Mouse (Mus musculus) midbrain, postnatal 0 days (tissue): ENCODE data around the gene Gm20441. TPM values are rescaled to one million over a fixed set of nuclear protein-coding genes. Genes with fewer than 3 reads are reported as not detected.
A peak's percentile ranks its signal among the peaks of the same experiment; 100 is the strongest.

ENCODE experiments used
- ATAC-seq: fragments of 200-750 bp; cut with Nextera tagmentation; 2 replicates; pipeline ENCODE4 v1.8.0; 2017; ENCODE audit warnings: moderate number of reproducible peaks, mild to moderate bottlenecking, moderate TSS enrichment, moderate library complexity; ENCODE audit not compliant: low FRiP score
- DNase-seq: peaks from one replicate; pipeline ENCODE4 v3.0.0-alpha.2; 2015; ENCODE audit warnings: low spot score
- H3K27ac ChIP-seq: fragments of 300-500 bp; sonication (generic); 2 replicates; pipeline ENCODE4 v1.5.1; 2014; ENCODE audit warnings: low read depth, mild to moderate bottlenecking, low read length, mixed read lengths
- H3K27me3 ChIP-seq: fragments of 300-500 bp; sonication (generic); 2 replicates; pipeline ENCODE4 v1.6.1; 2014; ENCODE audit warnings: low read length, control low read depth, mixed read lengths; ENCODE audit not compliant: insufficient read depth
- H3K36me3 ChIP-seq: fragments of 300-500 bp; sonication (generic); 2 replicates; pipeline ENCODE4 v1.6.1; 2014; ENCODE audit warnings: low read length, control low read depth, mixed read lengths; ENCODE audit not compliant: insufficient read depth
- H3K4me1 ChIP-seq: fragments of 300-500 bp; sonication (generic); 2 replicates; pipeline ENCODE4 v1.6.1; 2014; ENCODE audit warnings: mild to moderate bottlenecking, control low read depth, antibody characterized with exemption, low read length, mixed read lengths; ENCODE audit not compliant: insufficient read depth
- H3K4me2 ChIP-seq: fragments of 300-500 bp; sonication (generic); 2 replicates; pipeline ENCODE4 v1.6.1; 2014; ENCODE audit warnings: low read depth, mild to moderate bottlenecking, low read length, mixed read lengths; ENCODE audit not compliant: poor library complexity, severe bottlenecking
- H3K4me3 ChIP-seq: fragments of 300-500 bp; sonication (generic); 2 replicates; pipeline ENCODE4 v1.5.1; 2014; ENCODE audit warnings: low read depth, mild to moderate bottlenecking, low read length, moderate library complexity
- H3K9ac ChIP-seq: fragments of 300-500 bp; sonication (generic); replicated peaks from 2 replicates; pipeline ENCODE4 v1.6.1; 2014; ENCODE audit warnings: mild to moderate bottlenecking, low read length, moderate library complexity, mixed read lengths; ENCODE audit not compliant: poor library complexity, severe bottlenecking
- H3K9me3 ChIP-seq: fragments of 300-500 bp; sonication (generic); 2 replicates; pipeline ENCODE4 v1.6.1; 2016; ENCODE audit warnings: low read length, control low read depth
- CTCF ChIP-seq: IDR thresholded peaks from 2 replicates; pipeline ENCODE4 v1.5.1; 2016; ENCODE audit warnings: antibody characterized with exemption, mild to moderate bottlenecking
- WGBS: fragments of 180-500 bp; shearing (Covaris S2); extraction: QIAGEN DNeasy Blood & Tissue Kit; methylation state at CpG from one replicate; pipeline ENCODE4 v1.1.7; 2014; 5-methylcytosine and 5-hydroxymethylcytosine counted together
- polyA plus RNA-seq: library from polyadenylated mRNA; unstranded; fragments of >200 nt; fragmentation: Nextera tagmentation; extraction: Ambion mirVana; gene quantifications from 2 replicates; pipeline ENCODE4 v1.2.1, GENCODE M21; 2015
- total RNA-seq: library from RNA; depleted of rRNA; stranded (reverse); fragments of >200 nt; gene quantifications from 2 replicates; pipeline ENCODE4 v1.2.3, GENCODE M21; 2014

The Gm20441 gene
- total and polyA plus RNA-seq, 2 experiments from 2014 or later, result not detected

DNA sequence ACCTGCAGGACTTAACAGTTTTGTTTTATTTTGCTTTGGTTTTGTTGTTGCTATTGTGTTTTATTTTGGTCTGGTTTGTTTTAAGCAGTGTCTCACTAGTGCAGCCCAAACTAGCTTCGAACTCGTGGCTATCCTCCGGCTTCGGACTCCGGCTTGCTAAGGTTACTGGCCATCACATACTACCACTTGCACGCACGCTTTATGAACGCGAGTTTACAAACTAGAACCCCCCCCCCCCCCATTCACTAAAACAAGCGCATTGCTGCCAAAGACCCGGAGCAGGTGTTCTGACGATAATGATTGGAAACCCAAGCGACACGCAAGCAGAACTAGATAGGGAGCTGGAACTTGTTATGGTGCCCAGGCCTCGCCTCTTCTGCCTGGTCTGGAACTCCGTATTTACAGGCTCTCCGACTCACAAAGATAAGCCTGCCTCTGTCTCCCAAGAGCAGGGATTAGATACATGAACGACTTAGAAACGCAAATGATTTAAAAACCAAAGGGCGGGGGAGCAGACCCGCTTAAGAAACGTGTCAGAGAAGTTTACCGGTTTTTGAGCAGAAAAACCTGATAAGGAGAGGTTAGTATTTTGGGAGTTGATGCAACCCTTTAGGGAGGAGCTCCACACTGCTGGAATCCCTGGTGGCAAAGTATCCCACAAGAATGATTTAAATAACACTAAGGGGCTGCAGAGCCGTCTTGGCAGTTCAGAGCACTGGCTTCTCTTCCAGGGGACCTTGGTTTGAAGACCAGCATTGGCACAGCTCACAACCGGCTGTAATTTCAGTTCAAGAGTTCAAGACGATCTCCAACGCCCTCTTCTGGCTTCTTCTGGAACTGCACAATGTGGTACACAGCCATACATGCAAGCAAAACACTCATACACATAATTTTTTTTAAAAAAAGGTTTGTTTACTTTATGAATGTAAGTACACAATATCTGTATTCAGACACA, 16.0 kb downstream of the Gm20441 start:
- TF ChIP-seq CTCF, result peak; percentile 83
- ATAC-seq (peak; percentile 35), DNase-seq (peak; percentile 86)
- Histone ChIP-seq H3K27ac (peak overlapping the region; percentile 88), H3K36me3 (no peaks in the 10 kb centered on the region), H3K9ac (0 out of 2 replicates have a peak overlapping the region, but pooled peaks have one; percentile 42), H3K27me3 (no peaks in the 10 kb centered on the region), H3K4me1 (no peaks in the 10 kb centered on the region), H3K4me3 (peak overlapping the region; percentile 82), H3K9me3 (no peaks in the 10 kb centered on the region), H3K4me2 (peak overlapping the region; percentile 62)
- under 1% methylated on average over 27 of the region's 27 CpGs for WGBS

DNA sequence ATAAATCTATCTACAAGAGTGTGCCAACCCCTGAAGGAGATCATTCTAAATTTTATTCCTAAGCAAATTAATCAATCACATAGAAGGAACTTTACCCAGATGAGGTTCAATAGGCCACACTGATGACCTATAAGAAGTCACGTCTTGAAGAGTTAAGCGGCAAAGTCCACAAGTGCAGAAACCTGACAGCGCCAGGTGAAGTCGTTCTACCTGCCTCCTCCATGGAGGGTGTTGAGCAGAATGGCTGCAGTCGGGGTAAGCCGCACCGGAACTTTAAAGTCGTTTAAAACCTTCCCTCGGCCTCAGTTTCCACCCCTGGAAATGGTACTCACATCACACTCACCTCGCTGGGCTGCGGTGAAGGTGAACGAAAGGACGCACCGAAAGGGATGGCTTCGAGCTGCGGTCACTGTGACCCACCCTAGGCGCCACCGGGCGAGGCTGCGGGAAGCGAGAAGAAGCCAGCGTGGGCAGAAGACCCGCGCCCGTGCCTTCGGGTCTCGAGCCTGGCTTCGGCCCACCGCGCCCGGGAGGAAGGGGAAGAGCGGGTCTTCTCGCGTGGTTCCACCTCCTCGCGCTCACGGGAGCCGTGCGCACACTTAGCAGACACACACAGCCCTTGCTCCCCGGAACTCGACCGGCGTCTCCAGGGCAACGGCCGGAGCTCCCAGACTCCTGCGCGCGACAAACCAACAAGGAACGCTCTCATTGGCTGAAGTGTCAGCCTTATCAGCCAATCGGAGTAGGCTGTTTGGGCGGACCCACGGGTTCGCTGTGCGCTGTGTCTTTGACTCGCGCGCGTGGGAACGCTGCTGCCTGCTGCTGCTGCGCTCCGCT, 16.9 kb downstream of the Gm20441 start, which contains the start of gene Cabin1:
Gene Cabin1, minus strand, starts transcription at position 660 of the 837 bp plus-strand sequence.
- ATAC-seq, result peak; percentile 99
- H3K27ac ChIP-seq, result peak within 1 kb of the TSS; percentile 88
- peak; percentile 99 for DNase-seq
- peak within 1 kb of the TSS; percentile 92 for H3K9ac ChIP-seq
- under 1% methylated on average over 57 of the region's 61 CpGs for WGBS
- no peaks in the 10 kb centered on the region for H3K27me3 ChIP-seq
- peak within 1 kb of the TSS; percentile 82 for H3K4me3 ChIP-seq
- H3K9me3 ChIP-seq, result no peaks in the 10 kb centered on the region
- no peaks in the 10 kb centered on the region for H3K36me3 ChIP-seq
- TF ChIP-seq CTCF, result no peak
- no peaks in the 10 kb centered on the region for H3K4me1 ChIP-seq
- H3K4me2 ChIP-seq, result peak within 1 kb of the TSS; percentile 62

GRCm38 (mm10) chr10:75762413-75762812, 18.3 kb downstream of the Gm20441 start:
- H3K9ac ChIP-seq, result no peak overlapping the region; the same call in 1 of the 2 replicates
- H3K4me3 ChIP-seq, result no peak overlapping the region
- WGBS, result 97% methylated on average over 3 of the region's 3 CpGs
- no peaks in the 10 kb centered on the region for H3K36me3 ChIP-seq
- no peak for TF ChIP-seq CTCF
- DNase-seq, result no peak
- peak overlapping the region; percentile 62; the same call in 1 of the 2 replicates for H3K4me2 ChIP-seq
- no peak for ATAC-seq
- no peaks in the 10 kb centered on the region for H3K9me3 ChIP-seq
- H3K27me3 ChIP-seq, result no peaks in the 10 kb centered on the region
- no peaks in the 10 kb centered on the region for H3K4me1 ChIP-seq
- H3K27ac ChIP-seq, result no peak overlapping the region

DNA sequence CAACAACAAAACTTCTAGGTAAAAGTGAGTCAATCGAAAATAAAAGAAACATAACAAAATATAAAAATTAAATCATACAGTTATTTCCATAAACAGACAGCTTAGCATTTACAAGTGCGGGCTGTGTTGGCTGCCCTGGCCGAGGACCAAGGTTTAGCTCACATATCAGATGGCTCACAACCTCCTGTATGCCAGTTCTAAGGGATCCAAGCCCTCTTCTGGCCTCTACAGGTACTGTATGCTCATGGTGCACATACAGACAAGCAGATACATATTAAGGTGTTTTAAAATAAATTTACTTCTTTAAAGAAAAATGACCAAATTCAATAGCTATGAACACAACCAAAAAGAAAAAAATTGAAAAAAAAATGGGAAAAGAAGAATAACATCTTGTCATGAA, 20.4 kb downstream of the Gm20441 start:
- TF ChIP-seq CTCF, result no peak; the same call in 1 of the 2 replicates
- 100% methylated on average over 3 of the region's 3 CpGs for WGBS
- H3K9ac ChIP-seq, result no peak overlapping the region

GRCm38 (mm10) chr10:75756719-75757118, 24.0 kb downstream of the Gm20441 start:
- WGBS, result 96% methylated on average over 11 of the region's 11 CpGs
- H3K9me3 ChIP-seq, result no peaks in the 10 kb centered on the region
- no peak overlapping the region for H3K4me2 ChIP-seq
- H3K36me3 ChIP-seq, result peaks cover 32% of the 10 kb centered on the region
- no peaks in the 10 kb centered on the region for H3K27me3 ChIP-seq
- H3K9ac ChIP-seq, result no peak overlapping the region
- TF ChIP-seq CTCF, result no peak
- no peak overlapping the region for H3K27ac ChIP-seq
- DNase-seq (no peak), ATAC-seq (no peak)
- H3K4me1 ChIP-seq, result no peaks in the 10 kb centered on the region
- no peak overlapping the region for H3K4me3 ChIP-seq

More for the DNA sequence above, 20.4 kb downstream of the Gm20441 start:
- H3K27ac ChIP-seq, result no peak overlapping the region
- H3K36me3 ChIP-seq, result 0 out of 2 replicates have a peak, but pooled peaks cover under 1% of the 10 kb centered on the region
- no peak overlapping the region for H3K4me2 ChIP-seq
- no peaks in the 10 kb centered on the region for H3K4me1 ChIP-seq
- DNase-seq (no peak), ATAC-seq (no peak)
- no peaks in the 10 kb centered on the region for H3K27me3 ChIP-seq
- no peak overlapping the region for H3K4me3 ChIP-seq
- no peaks in the 10 kb centered on the region for H3K9me3 ChIP-seq
